Mouse (Mus musculus) layer of hippocampus, postnatal 36 days (tissue): ENCODE measurements around the gene Adamts17. TPM values are rescaled to one million over a fixed set of nuclear protein-coding genes. Genes with fewer than 3 reads are reported as not detected.
A peak's percentile ranks its signal among the peaks of the same experiment; 100 is the strongest.

Source experiments
- DNase-seq, 2 experiments: peaks; one replicate each; pipeline ENCODE4 v3.0.0; 2022
- total RNA-seq, 2 experiments: library from RNA; stranded (reverse); gene quantifications; 2 replicates each; pipeline ENCODE4 v1.2.3; 2021

The Adamts17 gene
- total RNA-seq, 2 experiments from 2014 or later = 24.9 to 30.4 TPM

DNA sequence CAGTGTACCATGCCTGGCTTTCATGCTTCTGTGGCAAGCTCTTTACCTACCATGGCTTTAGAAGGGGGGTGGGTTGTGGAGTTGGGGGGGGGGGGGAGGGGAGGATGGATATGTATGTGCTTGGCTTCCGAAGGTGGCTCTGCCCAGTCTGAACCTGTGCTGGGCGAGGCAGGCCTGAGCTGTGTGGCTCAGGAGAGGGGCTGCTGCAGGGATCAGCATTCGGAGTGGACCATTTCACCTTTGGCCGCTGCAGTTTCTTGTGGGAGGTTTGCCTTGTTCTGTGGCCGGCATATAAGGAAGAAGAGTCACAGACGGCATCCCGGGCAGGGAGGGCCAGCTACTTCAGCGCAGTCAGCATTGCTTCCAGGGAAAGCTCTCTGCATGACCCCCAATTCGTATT, 7.8 kb downstream of the Adamts17 start:
- no peak for DNase-seq

GRCm38 (mm10) chr7:66849316-66849715, 9.8 kb downstream of the Adamts17 start:
- DNase-seq = no peak

GRCm38 (mm10) chr7:66852164-66852563, 12.6 kb downstream of the Adamts17 start:
- DNase-seq = no peak

DNA sequence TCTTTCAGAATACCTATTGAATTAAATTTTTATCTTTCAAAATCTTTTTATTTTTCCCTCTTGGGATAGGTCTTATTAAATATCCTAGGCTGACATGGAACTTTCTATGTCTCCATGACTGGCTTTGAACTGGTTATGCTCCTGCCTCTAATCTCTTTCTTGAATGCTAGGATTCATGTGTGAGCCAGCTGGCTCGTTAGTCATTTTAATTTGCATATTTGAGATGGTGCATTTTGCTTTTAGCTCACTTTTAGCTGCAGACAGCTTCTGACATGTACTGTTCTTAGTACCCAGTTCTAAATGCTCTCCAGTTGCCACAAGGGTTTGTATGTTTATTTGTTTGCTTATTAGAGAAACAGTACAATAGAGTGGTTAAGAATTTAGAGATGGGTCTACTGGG, 18.1 kb downstream of the Adamts17 start:
- DNase-seq = no peak

GRCm38 (mm10) chr7:66858247-66859075, 18.9 kb downstream of the Adamts17 start:
- no peak for DNase-seq

GRCm38 (mm10) chr7:66859220-66859619, 19.7 kb downstream of the Adamts17 start:
- DNase-seq = no peak

- peak in 1 of 2 experiments; percentile 31 for DNase-seq
Measured at GRCm38 (mm10) chr7:66866944-66867718, 27.6 kb downstream of the Adamts17 start.

GRCm38 (mm10) chr7:66867719-66868501, 28.4 kb downstream of the Adamts17 start:
- peak; percentile 50 for DNase-seq

DNA sequence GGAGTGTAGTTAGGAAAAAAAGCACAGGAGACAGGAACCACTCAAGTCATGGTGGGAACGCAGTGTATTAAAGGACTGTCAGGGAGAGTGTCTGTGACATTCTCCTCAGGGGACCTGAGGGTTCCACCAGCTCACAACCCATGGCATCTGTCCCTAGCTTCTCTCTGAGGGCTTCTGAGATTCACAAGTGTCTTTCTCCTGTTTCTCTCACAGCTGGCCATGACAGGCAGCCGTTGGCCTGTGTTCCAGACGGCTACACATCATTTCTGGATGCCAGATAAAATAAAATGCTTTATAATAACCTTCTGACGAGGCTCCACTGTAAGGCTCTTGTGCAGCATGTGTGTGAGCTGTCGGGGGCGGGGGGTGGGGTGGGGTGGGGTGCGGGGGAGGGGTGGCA, 32.0 kb downstream of the Adamts17 start:
- DNase-seq = no peak

DNA sequence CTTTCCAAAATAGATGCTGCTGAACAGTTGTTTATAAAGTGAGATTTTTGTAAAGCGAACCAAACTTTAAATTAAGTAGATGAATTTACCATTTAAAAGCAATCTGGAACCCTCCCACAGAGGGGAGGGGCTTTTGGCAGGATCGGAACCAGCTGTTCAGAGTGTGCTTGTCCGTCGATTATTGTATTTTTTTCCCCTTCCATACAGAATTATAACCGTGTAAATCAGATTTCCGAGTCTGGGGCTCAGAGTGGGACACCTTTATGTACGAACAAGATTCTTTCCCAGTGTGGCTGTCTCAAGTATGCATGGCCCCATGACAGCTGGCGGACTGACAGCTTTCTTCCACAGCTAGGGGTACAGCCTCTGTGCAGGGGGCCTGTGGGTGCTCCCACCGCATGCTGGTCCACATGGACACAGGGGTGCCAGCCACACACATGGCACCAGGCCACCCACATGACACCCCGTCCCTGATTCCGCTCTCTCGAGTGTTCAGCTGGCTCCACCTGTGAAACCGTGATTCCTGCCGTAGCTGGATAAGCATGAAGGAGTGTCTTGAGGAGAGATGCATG, 32.5 kb downstream of the Adamts17 start:
- no peak for DNase-seq

GRCm38 (mm10) chr7:66873235-66873634, 33.7 kb downstream of the Adamts17 start:
- no peak for DNase-seq

GRCm38 (mm10) chr7:66891431-66891830, 51.9 kb downstream of the Adamts17 start:
- no peak for DNase-seq

DNA sequence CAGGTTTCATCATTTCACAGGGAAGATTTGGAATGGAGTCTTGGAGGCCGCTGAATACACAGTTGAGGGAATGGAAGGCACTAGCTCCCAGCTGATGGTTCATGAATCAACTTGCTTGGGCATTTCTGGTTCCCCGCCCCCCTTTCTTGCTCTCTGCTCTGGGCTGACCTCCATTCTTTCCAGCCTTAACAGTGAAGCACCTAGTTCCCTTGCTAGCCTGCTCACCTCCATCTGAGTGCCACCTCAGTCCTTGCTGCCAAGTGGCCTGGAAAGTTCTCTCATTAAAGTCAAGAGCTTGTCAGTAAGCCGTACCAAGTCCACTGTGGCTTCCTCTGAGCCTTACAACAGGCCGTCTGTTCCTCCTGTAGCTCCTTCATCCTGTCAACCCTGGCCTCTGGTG, 52.6 kb downstream of the Adamts17 start:
- no peak for DNase-seq

DNA sequence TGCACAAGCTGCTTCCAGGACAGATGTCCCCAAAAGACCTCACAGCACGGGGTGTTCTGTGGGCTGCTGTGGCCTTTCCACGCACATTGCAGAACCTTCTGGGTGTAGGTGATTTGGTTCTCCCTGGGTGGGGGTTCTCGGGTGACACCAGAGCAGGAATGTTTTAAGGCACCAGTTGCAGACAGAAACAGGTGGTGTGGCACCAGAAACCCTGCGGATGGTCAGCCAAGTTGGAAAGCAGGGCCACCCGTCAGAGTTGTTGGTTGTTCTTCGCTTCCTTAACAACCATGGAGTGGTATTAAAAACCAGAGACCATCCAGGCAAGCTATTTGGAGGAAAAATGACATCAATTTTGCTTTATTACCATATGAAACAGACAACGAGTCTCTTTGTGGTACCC, 62.8 kb downstream of the Adamts17 start:
- DNase-seq = no peak

- no peak for DNase-seq
Measured at GRCm38 (mm10) chr7:66903014-66903413, 63.5 kb downstream of the Adamts17 start.

DNA sequence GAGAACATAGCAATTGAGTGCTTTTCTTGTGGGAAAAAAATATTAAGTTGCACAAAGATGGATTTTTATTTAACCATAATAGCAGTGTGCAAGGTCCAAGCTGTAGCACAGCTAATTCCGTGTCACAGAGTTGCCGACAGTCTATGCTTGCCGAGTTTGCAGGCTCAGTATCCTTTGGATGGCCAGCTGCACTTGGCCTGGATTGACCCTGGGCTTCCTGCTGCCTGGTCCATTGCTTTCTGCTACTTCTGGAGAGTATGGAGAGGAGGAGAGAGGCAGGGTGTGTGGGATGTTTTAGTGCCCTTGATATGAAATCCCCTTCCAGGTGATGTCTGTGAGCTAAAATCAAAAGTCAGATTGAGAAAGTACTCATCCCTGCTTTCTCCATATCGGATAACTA, 66.4 kb downstream of the Adamts17 start:
- DNase-seq = no peak

DNA sequence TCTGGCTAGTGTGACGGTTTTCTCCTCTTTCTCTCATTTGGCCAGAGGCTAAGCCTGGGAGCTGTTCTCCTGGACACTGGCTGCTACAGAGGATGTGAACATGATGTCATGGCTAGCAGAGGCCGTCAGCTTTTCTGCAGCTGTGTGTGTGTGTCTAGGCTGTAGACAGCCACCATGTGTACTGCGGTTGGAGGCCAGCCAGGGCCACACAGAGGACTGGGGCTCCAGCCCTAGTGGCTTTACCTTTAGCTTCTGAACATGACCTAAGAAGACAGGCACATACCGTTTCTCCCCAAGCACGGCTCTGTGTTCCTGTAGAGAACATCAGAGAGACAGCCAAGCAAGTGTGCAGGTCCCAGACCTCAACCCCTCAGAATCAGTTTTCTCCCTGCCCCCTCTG, 73.3 kb downstream of the Adamts17 start:
- DNase-seq = no peak

GRCm38 (mm10) chr7:66923595-66923994, 84.1 kb downstream of the Adamts17 start:
- no peak for DNase-seq

- no peak for DNase-seq
Measured at GRCm38 (mm10) chr7:66924104-66924503, 84.6 kb downstream of the Adamts17 start.

GRCm38 (mm10) chr7:66929263-66929662, 89.7 kb downstream of the Adamts17 start:
- DNase-seq = no peak

- DNase-seq = no peak
Measured at GRCm38 (mm10) chr7:66931291-66931690, 91.8 kb downstream of the Adamts17 start.

- no peak for DNase-seq
Measured at GRCm38 (mm10) chr7:66933251-66933650, 93.7 kb downstream of the Adamts17 start.

GRCm38 (mm10) chr7:66934062-66934461, 94.5 kb downstream of the Adamts17 start:
- peak; percentile 51 to 53 for DNase-seq
